Mouse (Mus musculus) heart, postnatal 4 days (tissue): Measurements from ENCODE around the gene Ago3. TPM values are rescaled to one million over a fixed set of nuclear protein-coding genes. Genes with fewer than 3 reads are reported as not detected.

Experiments
- DNase-seq: peaks from one replicate; pipeline ENCODE4 v3.0.0; 2021
- total RNA-seq, 2 experiments: library from RNA; stranded (reverse); gene quantifications; 2 replicates each; pipeline ENCODE4 v1.2.3; 2021

Gene Ago3
- total RNA-seq, 2 experiments from 2014 or later: 13.2 to 14.2 TPM

GRCm38 (mm10) chr4:126309211-126309921 is 120.0 kb downstream of the Ago3 start:
- DNase-seq: peak; percentile 52

DNA sequence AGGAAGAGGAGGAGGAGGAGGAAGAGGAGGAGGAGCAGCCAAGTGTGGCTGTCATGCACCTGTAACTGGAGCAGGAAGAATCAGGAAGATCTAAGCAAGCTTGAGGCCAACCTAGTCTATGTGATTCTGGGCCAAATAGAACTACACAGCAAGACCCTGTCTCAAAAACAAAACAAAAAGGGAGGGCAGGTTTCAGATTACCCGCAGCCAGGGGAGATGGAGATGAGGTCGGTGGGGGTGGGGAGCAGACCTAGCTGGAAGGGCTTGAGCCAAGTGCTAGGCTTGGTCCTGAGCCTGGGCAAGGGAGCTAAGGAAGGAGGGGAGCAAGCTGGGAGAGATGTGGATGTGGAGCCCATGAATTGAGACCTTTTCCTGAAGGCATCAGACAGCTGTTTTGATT is 122.5 kb downstream of the Ago3 start:
- no peak for DNase-seq

- no peak for DNase-seq
Measured at GRCm38 (mm10) chr4:126306058-126306457, 123.3 kb downstream of the Ago3 start.

GRCm38 (mm10) chr4:126305428-126305827 is 123.9 kb downstream of the Ago3 start:
- no peak for DNase-seq

GRCm38 (mm10) chr4:126303877-126304276 is 125.5 kb downstream of the Ago3 start:
- DNase-seq: no peak

GRCm38 (mm10) chr4:126301584-126302309 is 127.6 kb downstream of the Ago3 start:
- DNase-seq: no peak

- DNase-seq: no peak
Measured at GRCm38 (mm10) chr4:126300916-126301583, 128.3 kb downstream of the Ago3 start.

DNA sequence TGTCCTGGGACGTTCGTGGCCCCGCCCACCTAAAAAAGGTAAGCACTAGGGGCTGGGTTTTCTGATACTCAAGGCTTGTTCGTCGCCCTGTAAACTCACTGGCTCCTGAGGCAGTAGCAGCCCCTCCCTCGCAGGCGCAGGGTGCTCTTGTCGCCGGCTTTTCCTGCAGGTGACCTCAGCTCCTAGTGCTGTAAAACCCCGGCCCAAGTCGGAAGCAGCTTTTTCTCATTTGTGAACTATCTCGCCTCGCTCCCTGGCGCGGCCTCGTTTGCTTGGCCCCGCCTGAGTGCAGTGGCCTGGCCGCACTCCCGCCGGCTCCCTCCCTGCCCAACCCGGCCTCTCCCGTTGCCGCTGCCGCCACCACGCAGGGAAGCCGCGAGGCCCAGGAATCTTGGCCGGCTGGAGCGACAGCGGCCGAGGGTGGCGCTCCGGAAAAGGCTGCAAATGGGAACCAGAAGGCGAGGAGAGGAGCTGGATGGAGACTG is 132.7 kb downstream of the Ago3 start:
- DNase-seq: peak; percentile 82

DNA sequence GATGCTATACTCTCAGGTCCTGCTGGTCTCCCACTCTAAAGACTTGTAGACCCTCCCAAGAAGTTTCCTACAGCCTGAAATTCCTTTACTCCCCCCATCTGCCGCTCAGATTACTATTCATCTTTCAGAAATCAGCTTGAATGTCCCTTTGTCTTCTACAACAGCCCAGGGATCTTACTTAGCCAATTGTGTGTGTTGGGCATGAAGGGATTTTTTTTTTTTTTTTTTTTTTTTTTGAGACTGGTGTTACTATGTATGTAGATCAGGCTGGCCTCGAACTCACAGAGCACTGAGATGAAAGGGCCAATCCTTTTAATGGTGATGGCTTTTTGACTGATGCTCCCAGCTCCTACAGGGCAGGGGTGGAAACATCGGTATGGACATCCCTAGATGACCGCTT is 133.4 kb downstream of the Ago3 start:
- DNase-seq: no peak

GRCm38 (mm10) chr4:126295152-126295551 is 134.2 kb downstream of the Ago3 start:
- DNase-seq: no peak

- no peak for DNase-seq
Measured at GRCm38 (mm10) chr4:126291196-126291595, 138.2 kb downstream of the Ago3 start.

DNA sequence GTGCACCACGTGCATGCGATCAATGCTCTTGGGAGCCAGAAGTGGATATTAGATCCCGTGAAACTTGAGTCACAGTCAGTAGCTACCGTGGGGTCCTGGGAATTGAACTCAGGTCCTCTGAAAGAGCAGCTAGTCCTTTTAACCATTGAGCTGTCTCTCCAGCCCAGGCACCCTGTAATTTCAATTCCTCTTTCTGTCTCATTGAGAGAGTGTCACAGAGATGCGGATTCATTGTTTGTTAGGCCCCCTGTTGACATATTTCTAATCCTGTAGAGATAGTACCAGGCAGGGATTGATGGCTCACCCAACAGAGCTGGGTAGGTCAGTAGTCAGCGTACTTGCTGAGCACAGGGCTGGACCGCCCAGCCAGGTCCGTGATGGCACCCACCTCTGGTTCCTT is 139.0 kb downstream of the Ago3 start:
- DNase-seq: no peak

GRCm38 (mm10) chr4:126288085-126288666 is 141.2 kb downstream of the Ago3 start:
- DNase-seq: no peak

- no peak for DNase-seq
Measured at GRCm38 (mm10) chr4:126287302-126287995, 141.9 kb downstream of the Ago3 start.

GRCm38 (mm10) chr4:126286492-126286891 is 142.9 kb downstream of the Ago3 start, which contains the start of gene Col8a2:
Gene Col8a2 (plus strand): TSS chr4:126286793.
- peak; percentile 38 for DNase-seq

DNA sequence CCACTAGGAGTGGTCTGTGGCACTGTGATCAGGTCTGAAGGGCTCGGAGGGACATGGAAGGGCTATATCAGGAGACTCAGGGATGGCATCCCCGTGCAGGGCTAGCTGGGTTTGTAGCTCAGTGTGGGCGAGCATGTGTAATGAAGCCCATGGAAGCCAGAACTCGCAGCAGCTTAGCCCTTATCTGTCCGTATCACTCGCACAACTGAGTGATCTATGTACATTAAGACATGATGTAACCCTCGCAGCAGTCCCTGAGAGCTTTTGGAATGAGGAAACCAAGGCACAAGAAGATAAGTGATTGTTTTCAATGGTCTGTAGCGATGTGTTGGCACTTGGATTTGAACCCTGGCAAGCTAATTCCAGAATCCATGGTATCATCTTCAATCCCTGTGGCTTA is 145.8 kb downstream of the Ago3 start:
- no peak for DNase-seq

GRCm38 (mm10) chr4:126281706-126282105 is 147.7 kb downstream of the Ago3 start:
- DNase-seq: no peak

Other genes starting within 250 kb of the Ago3 start
- 100 to 1,000 TPM; 226 TPM for gene Thrap3, start 226.8 kb downstream of the Ago3 start, total RNA-seq
- 100 to 1,000 TPM; 182 to 197 TPM for gene Map7d1, start 173.2 kb downstream of the Ago3 start, total RNA-seq
- 10 to 100 TPM; 50.7 to 54.3 TPM for gene Trappc3, start 167.2 kb downstream of the Ago3 start, total RNA-seq
- gene Col8a2, start 142.8 kb downstream of the Ago3 start, total RNA-seq: 1 to 10 TPM; 2.3 to 3.1 TPM
- 10 to 100 TPM; 18.7 to 19.9 TPM for gene Adprhl2, start 107.9 kb downstream of the Ago3 start, total RNA-seq
- under 1 TPM; 0.41 to 0.61 TPM for gene Tekt2, start 103.9 kb downstream of the Ago3 start, total RNA-seq
- gene Ago1, start 39.0 kb upstream of the Ago3 start, total RNA-seq: 10 to 100 TPM; 16.1 to 18.2 TPM
- 1 to 10 TPM; 3.5 to 3.8 TPM for gene Ago4, start 103.9 kb upstream of the Ago3 start, total RNA-seq
- 10 to 100 TPM; 18.3 to 21.7 TPM for gene Clspn, start 127.4 kb upstream of the Ago3 start, total RNA-seq
- 1 to 10 TPM; 6.1 to 6.6 TPM for gene 5730409E04Rik, start 180.3 kb upstream of the Ago3 start, total RNA-seq
- 100 to 1,000 TPM; 161 to 162 TPM for gene Psmb2, start 248.1 kb upstream of the Ago3 start, total RNA-seq